ENCODE assay signal across 8 mouse cellular contexts in genomic region chr6:142386285-142387010, GRCm38 (mm10). TPM values are rescaled to one million over a fixed set of nuclear protein-coding genes. Genes with fewer than 3 reads are reported as not detected.
DNase-seq lines count a peak whose midpoint lies in the region; ATAC-seq and TF ChIP-seq lines count a peak whose summit lies in the region.

No protein-coding gene starts in this region.

- peak overlapping the region; percentile 84 for H3K4me2 ChIP-seq in heart, embryonic 11.5 days
- peak overlapping the region; percentile 77 for H3K4me2 ChIP-seq in forebrain, embryonic 15.5 days (replicated peaks)

- TF ChIP-seq EP300 in ES-Bruce4 (IDR thresholded peaks at IDR 0.05; ENCODE audit: insufficient read depth, low read depth, low read length), result no peak

- WGBS in heart, embryonic 11.5 days (ENCODE audit: insufficient replicate concordance), result 4% methylated on average over 31 of the region's 31 CpGs
- 7% methylated on average over 31 of the region's 31 CpGs for WGBS in forebrain, embryonic 15.5 days
- WGBS in macrophage (ENCODE audit: missing documents), result 1% methylated on average over 31 of the region's 31 CpGs

- no peak for TF ChIP-seq CTCF in ES-Bruce4 (IDR thresholded peaks at IDR 0.05; ENCODE audit: low read depth, low read length)

- ATAC-seq in heart, embryonic 11.5 days (replicated peaks; ENCODE audit: insufficient number of reproducible peaks, low FRiP score, low TSS enrichment), result peak; percentile 62; the same call in 1 of the 2 replicates
- ATAC-seq in forebrain, embryonic 15.5 days (replicated peaks), result peak; percentile 82

- no peaks in the 10 kb centered on the region for H3K27me3 ChIP-seq in heart, embryonic 11.5 days (ENCODE audit: control insufficient read depth, insufficient read depth, low read length)
- H3K27me3 ChIP-seq in ES-Bruce4 (ENCODE audit: control insufficient read depth, insufficient read depth, low read length, poor library complexity, severe bottlenecking), result no peaks in the 10 kb centered on the region
- no peaks in the 10 kb centered on the region for H3K27me3 ChIP-seq in forebrain, embryonic 15.5 days

- peak overlapping the region; percentile 79 for H3K4me3 ChIP-seq in heart, embryonic 11.5 days (ENCODE audit: low read depth, low read length)
- peak overlapping the region; percentile 93 for H3K4me3 ChIP-seq in ES-Bruce4 (ENCODE audit: low read depth, low read length)
- H3K4me3 ChIP-seq in forebrain, embryonic 15.5 days, result peak overlapping the region; percentile 97
- H3K4me3 ChIP-seq in macrophage (ENCODE audit: inconsistent target), result peak overlapping the region; percentile 82

- intact Hi-C loops in heart, postnatal 36 days (cut with DNase I), result loop anchor here (2.0 to 5.0 kb wide), 3 partner anchors 40 to 371 kb away; partner anchors contain the start of gene Cmas

- peak overlapping the region; percentile 77 for H3K9ac ChIP-seq in heart, embryonic 11.5 days (ENCODE audit: low read depth, low read length)
- peak overlapping the region; percentile 91 for H3K9ac ChIP-seq in ES-Bruce4 (ENCODE audit: low read depth, poor library complexity, severe bottlenecking)
- H3K9ac ChIP-seq in forebrain, embryonic 15.5 days (replicated peaks), result peak overlapping the region; percentile 71

- no peak for DNase-seq in heart, postnatal 36 days
- DNase-seq in embryo, embryonic 10 days (ENCODE audit: low spot score), result no peak
- no peak for DNase-seq in adrenal gland, postnatal 25 days
- no peak for DNase-seq in ovary, adult 18-20 months (ENCODE audit: low spot score)

- no peaks in the 10 kb centered on the region for H3K9me3 ChIP-seq in heart, embryonic 11.5 days (replicated peaks; ENCODE audit: control insufficient read depth, low read length)
- no peaks in the 10 kb centered on the region for H3K9me3 ChIP-seq in ES-Bruce4 (replicated peaks; ENCODE audit: control insufficient read depth, insufficient read depth, low read length, poor library complexity, severe bottlenecking)
- no peaks in the 10 kb centered on the region for H3K9me3 ChIP-seq in forebrain, embryonic 15.5 days

- no peaks in the 10 kb centered on the region for H3K36me3 ChIP-seq in heart, embryonic 11.5 days (ENCODE audit: control insufficient read depth, insufficient read depth, low read length)
- no peaks in the 10 kb centered on the region for H3K36me3 ChIP-seq in ES-Bruce4 (ENCODE audit: control insufficient read depth, insufficient read depth, low read length, poor library complexity, severe bottlenecking)
- no peaks in the 10 kb centered on the region for H3K36me3 ChIP-seq in forebrain, embryonic 15.5 days
- no peaks in the 10 kb centered on the region for H3K36me3 ChIP-seq in macrophage (ENCODE audit: inconsistent target)

- H3K79me2 ChIP-seq in macrophage (ENCODE audit: inconsistent target), result peaks cover 87% of the 10 kb centered on the region

- TF ChIP-seq POLR2A in ES-Bruce4 (IDR thresholded peaks at IDR 0.05; ENCODE audit: insufficient read depth, low read length), result no peak

- 0 out of 2 replicates have a peak overlapping the region, but pooled peaks have one; percentile 15 for H3K27ac ChIP-seq in heart, embryonic 11.5 days (ENCODE audit: low read depth, low read length)
- H3K27ac ChIP-seq in ES-Bruce4 (ENCODE audit: insufficient read depth, low read length) (no peak overlapping the region), macrophage (peak overlapping the region; percentile 37; the same call in 1 of the 2 replicates)
- H3K27ac ChIP-seq in forebrain, embryonic 15.5 days (replicated peaks), result no peak overlapping the region

- peaks cover 8% of the 10 kb centered on the region for H3K4me1 ChIP-seq in heart, embryonic 11.5 days (ENCODE audit: control insufficient read depth, insufficient read depth, low read length)
- no peaks in the 10 kb centered on the region for H3K4me1 ChIP-seq in ES-Bruce4 (ENCODE audit: control insufficient read depth, insufficient read depth, low read length)
- peaks cover 26% of the 10 kb centered on the region for H3K4me1 ChIP-seq in forebrain, embryonic 15.5 days

RNA-seq across cellular contexts. Expression of gene Recql, which starts 0.4 kb away (rescaled TPM):
- 21.9 and 29.5 TPM in 2 replicates for polyA plus RNA-seq in heart, embryonic 11.5 days (2014; fragmentation: Nextera tagmentation; extraction: Ambion mirVana)
- total RNA-seq in heart, postnatal 36 days (2021), result 1 to 10 TPM; 7.8 to 8.3 TPM
- polyA plus RNA-seq in ES-Bruce4 (2011; ENCODE audit: insufficient read depth, insufficient read length, low read depth, missing spikeins), result 55.0 and 55.6 TPM in 2 replicates
- 29.1 and 31.2 TPM in 2 replicates for polyA plus RNA-seq in forebrain, embryonic 15.5 days (2015; fragmentation: Nextera tagmentation; extraction: Ambion mirVana)
- 10 to 100 TPM in 20 of 26 experiments, 1 to 10 TPM in 6; 6.2 to 48.1 (median 23.2) TPM for total RNA-seq in macrophage (2018; cell fraction: chromatin; rRNA removed)
- 10 to 100 TPM in 13 of 26 experiments, 1 to 10 TPM in 13; 6.6 to 17.5 (median 10.0) TPM for total RNA-seq in macrophage (2018; cell fraction: cytosol; rRNA removed)
- 10 to 100 TPM in 20 of 26 experiments, 1 to 10 TPM in 6; 5.5 to 51.9 (median 18.9) TPM for total RNA-seq in macrophage (2018; cell fraction: nucleus; rRNA removed)
- polyA plus RNA-seq in macrophage (2018), result 14.2 to 21.2 TPM (median 14.7 TPM) in 3 replicates
- total RNA-seq in adrenal gland, postnatal 25 days (2021), result 15.5 and 19.0 TPM in 2 replicates

RNA-seq across cellular contexts. Expression of gene Golt1b, which starts 0.6 kb away (rescaled TPM):
- polyA plus RNA-seq in heart, embryonic 11.5 days (2014; fragmentation: Nextera tagmentation; extraction: Ambion mirVana), result 93.5 and 97.9 TPM in 2 replicates
- 10 to 100 TPM; 14.5 to 15.4 TPM for total RNA-seq in heart, postnatal 36 days (2021)
- polyA plus RNA-seq in ES-Bruce4 (2011; ENCODE audit: insufficient read depth, insufficient read length, low read depth, missing spikeins) (61.4 and 68.0 TPM in 2 replicates), macrophage (2018) (25.6 to 53.6 TPM (median 31.5 TPM) in 3 replicates)
- polyA plus RNA-seq in forebrain, embryonic 15.5 days (2015; fragmentation: Nextera tagmentation; extraction: Ambion mirVana), result 80.6 and 85.5 TPM in 2 replicates
- 10 to 100 TPM in 11 of 26 experiments, 1 to 10 TPM in 15; 2.7 to 15.0 (median 8.3) TPM for total RNA-seq in macrophage (2018; cell fraction: chromatin; rRNA removed)
- total RNA-seq in macrophage (2018; cell fraction: cytosol; rRNA removed), result 10 to 100 TPM; 27.0 to 41.1 (median 34.3) TPM
- total RNA-seq in macrophage (2018; cell fraction: nucleus; rRNA removed), result 10 to 100 TPM; 11.1 to 53.8 (median 23.0) TPM
- total RNA-seq in adrenal gland, postnatal 25 days (2021), result 19.9 and 27.7 TPM in 2 replicates

RNA-seq across cellular contexts. Expression of gene Spx, which starts 26.8 kb away (rescaled TPM):
- 1.4 TPM in 1 of 2 replicates, not detected in the other for polyA plus RNA-seq in heart, embryonic 11.5 days (2014; fragmentation: Nextera tagmentation; extraction: Ambion mirVana)
- total RNA-seq in heart, postnatal 36 days (2021), result not detected
- polyA plus RNA-seq in ES-Bruce4 (2011; ENCODE audit: insufficient read depth, insufficient read length, low read depth, missing spikeins), result 0.47 TPM in 1 of 2 replicates, not detected in the other
- polyA plus RNA-seq in forebrain, embryonic 15.5 days (2015; fragmentation: Nextera tagmentation; extraction: Ambion mirVana), result 1.3 and 3.4 TPM in 2 replicates
- 1 to 10 TPM in 17 of 26 experiments, under 1 TPM in 5, not detected in 4; 0.29 to 4.9 (median 1.8) TPM for total RNA-seq in macrophage (2018; cell fraction: chromatin; rRNA removed)
- under 1 TPM in 1 of 26 experiments, not detected in 25; 0.18 TPM for total RNA-seq in macrophage (2018; cell fraction: cytosol; rRNA removed)
- total RNA-seq in macrophage (2018; cell fraction: nucleus; rRNA removed), result 1 to 10 TPM in 9 of 26 experiments, under 1 TPM in 12, not detected in 5; 0.37 to 3.0 (median 0.96) TPM
- 0.15 TPM in 1 of 3 replicates, not detected in the others for polyA plus RNA-seq in macrophage (2018)
- total RNA-seq in adrenal gland, postnatal 25 days (2021), result 0.27 TPM in 1 of 2 replicates, not detected in the other

RNA-seq across cellular contexts. Expression of gene Pyroxd1, which starts 41.0 kb away (rescaled TPM):
- polyA plus RNA-seq in heart, embryonic 11.5 days (2014; fragmentation: Nextera tagmentation; extraction: Ambion mirVana), result 13.3 and 15.8 TPM in 2 replicates
- 10 to 100 TPM in 1 of 2 experiments, 1 to 10 TPM in 1; 8.7 to 10.5 TPM for total RNA-seq in heart, postnatal 36 days (2021)
- polyA plus RNA-seq in ES-Bruce4 (2011; ENCODE audit: insufficient read depth, insufficient read length, low read depth, missing spikeins), result 9.9 and 11.0 TPM in 2 replicates
- 21.5 and 25.2 TPM in 2 replicates for polyA plus RNA-seq in forebrain, embryonic 15.5 days (2015; fragmentation: Nextera tagmentation; extraction: Ambion mirVana)
- total RNA-seq in macrophage (2018; cell fraction: chromatin; rRNA removed), result 10 to 100 TPM; 16.5 to 44.1 (median 28.9) TPM
- total RNA-seq in macrophage (2018; cell fraction: cytosol; rRNA removed), result 1 to 10 TPM; 4.4 to 8.2 (median 6.3) TPM
- 10 to 100 TPM; 10.6 to 31.9 (median 19.5) TPM for total RNA-seq in macrophage (2018; cell fraction: nucleus; rRNA removed)
- 7.2 to 9.4 TPM (median 7.9 TPM) in 3 replicates for polyA plus RNA-seq in macrophage (2018)
- total RNA-seq in adrenal gland, postnatal 25 days (2021), result 12.3 and 18.1 TPM in 2 replicates

Comparison
In these comparisons a context has a peak if more than half of its experiments do, and no peak if none do; other contexts are left out.
1. H3K27ac ChIP-seq: peak in heart, embryonic 11.5 days (single experiment) and macrophage (single experiment); none in ES-Bruce4 (single experiment) and forebrain, embryonic 15.5 days (single experiment).
2. Peak in every context shown above with its lines, with median percentiles within 50 percentile points of each other: H3K4me3 ChIP-seq and H3K9ac ChIP-seq.